ENCODE assay signal across 32 mouse cellular contexts in genomic region chr11:58790053-58790452, GRCm38 (mm10). TPM values are rescaled to one million over a fixed set of nuclear protein-coding genes. Genes with fewer than 3 reads are reported as not detected.
"Had no signal": no experiment of that assay in that cellular context is flagged by ENCODE, and none has a peak within 500 bp of the region (broad histone marks: within the 10 kb centered on the region; RNA-seq: fewer than 3 reads in every experiment).

No protein-coding gene starts in this region.

- H3K4me3 ChIP-seq: left cerebral cortex, adult 2 months; liver, embryonic 13.5 days; midbrain, embryonic 10.5 days; midbrain, embryonic 13.5 days; myocyte; neural tube, embryonic 13.5 days; stomach, embryonic 15.5 days had no signal

- H3K4me1 ChIP-seq: liver, embryonic 13.5 days; neural tube, embryonic 13.5 days; stomach, embryonic 15.5 days had no signal

- H3K9me3 ChIP-seq: liver, embryonic 13.5 days; megakaryocyte, embryonic 14.5 days; midbrain, embryonic 10.5 days; midbrain, embryonic 13.5 days; neural tube, embryonic 13.5 days; stomach, embryonic 15.5 days had no signal

- ATAC-seq: midbrain, embryonic 13.5 days; midbrain, embryonic 16.5 days had no signal

- H3K9ac ChIP-seq: liver, embryonic 13.5 days; neural tube, embryonic 13.5 days; stomach, embryonic 15.5 days had no signal

- DNase-seq: kidney, adult 18-20 months; kidney, adult 9 months; kidney, postnatal 14 days; kidney, postnatal 4 days; liver, embryonic 13.5 days; lung, adult 2 months; lung, postnatal 14 days; lung, postnatal 4 days; right cerebral cortex, adult 18-20 months; right cerebral cortex, postnatal 14 days; thymus, postnatal 25 days had no signal

- H3K36me3 ChIP-seq: liver, embryonic 13.5 days; midbrain, embryonic 10.5 days; midbrain, embryonic 13.5 days; neural tube, embryonic 13.5 days; stomach, embryonic 15.5 days had no signal

- H3K27me3 ChIP-seq: liver, embryonic 13.5 days; midbrain, embryonic 13.5 days; neural tube, embryonic 13.5 days; stomach, embryonic 15.5 days had no signal

- H3K27ac ChIP-seq: left cerebral cortex, adult 2 months; liver, embryonic 13.5 days; midbrain, embryonic 10.5 days; neural tube, embryonic 13.5 days; stomach, embryonic 15.5 days had no signal

RNA-seq across cellular contexts. Expression of gene Olfr314, which starts 7.3 kb away (rescaled TPM):
- total RNA-seq: layer of hippocampus, adult 18-20 months; layer of hippocampus, postnatal 25 days; left cerebral cortex, adult 2 months; left cerebral cortex, postnatal 10 days; left cerebral cortex, postnatal 36 days; liver, adult 2 months; monocyte, adult 5-6 weeks had no signal
- polyA plus RNA-seq: kidney, embryonic 16.5 days; limb, embryonic 11.5 days; limb, embryonic 14.5 days; liver, adult 2 months; liver, embryonic 13.5 days; liver, embryonic 16.5 days; lung, adult 2 months; lung, embryonic 16.5 days; midbrain, embryonic 10.5 days; midbrain, embryonic 13.5 days; midbrain, embryonic 16.5 days; myocyte; neural tube, embryonic 13.5 days; spleen, adult 2 months; stomach, embryonic 15.5 days; thymus, postnatal 0 days had no signal

RNA-seq across cellular contexts. Expression of gene Fam183b, which starts 11.7 kb away (rescaled TPM):
- total RNA-seq: liver, adult 2 months; monocyte, adult 5-6 weeks had no signal
- polyA plus RNA-seq: limb, embryonic 11.5 days; limb, embryonic 14.5 days; liver, adult 2 months; liver, embryonic 13.5 days; myocyte; spleen, adult 2 months had no signal

RNA-seq across cellular contexts. Expression of gene Olfr315, which starts 17.1 kb away (rescaled TPM):
- total RNA-seq: layer of hippocampus, adult 18-20 months; layer of hippocampus, postnatal 25 days; left cerebral cortex, adult 2 months; left cerebral cortex, postnatal 10 days; left cerebral cortex, postnatal 36 days; liver, adult 2 months; monocyte, adult 5-6 weeks had no signal
- polyA plus RNA-seq: kidney, embryonic 16.5 days; limb, embryonic 11.5 days; limb, embryonic 14.5 days; liver, adult 2 months; liver, embryonic 13.5 days; liver, embryonic 16.5 days; lung, adult 2 months; lung, embryonic 16.5 days; midbrain, embryonic 10.5 days; midbrain, embryonic 13.5 days; midbrain, embryonic 16.5 days; myocyte; neural tube, embryonic 13.5 days; spleen, adult 2 months; stomach, embryonic 15.5 days; thymus, postnatal 0 days had no signal

RNA-seq across cellular contexts. Expression of gene Olfr313, which starts 24.7 kb away (rescaled TPM):
- total RNA-seq: layer of hippocampus, adult 18-20 months; layer of hippocampus, postnatal 25 days; left cerebral cortex, adult 2 months; left cerebral cortex, postnatal 10 days; left cerebral cortex, postnatal 36 days; liver, adult 2 months; monocyte, adult 5-6 weeks had no signal
- polyA plus RNA-seq: kidney, embryonic 16.5 days; limb, embryonic 11.5 days; limb, embryonic 14.5 days; liver, adult 2 months; liver, embryonic 13.5 days; liver, embryonic 16.5 days; lung, adult 2 months; lung, embryonic 16.5 days; midbrain, embryonic 10.5 days; midbrain, embryonic 13.5 days; midbrain, embryonic 16.5 days; myocyte; neural tube, embryonic 13.5 days; spleen, adult 2 months; stomach, embryonic 15.5 days had no signal

RNA-seq across cellular contexts. Expression of gene Olfr316, which starts 37.5 kb away (rescaled TPM):
- total RNA-seq: liver, adult 2 months; monocyte, adult 5-6 weeks had no signal
- polyA plus RNA-seq: kidney, embryonic 16.5 days; limb, embryonic 11.5 days; limb, embryonic 14.5 days; liver, adult 2 months; liver, embryonic 13.5 days; liver, embryonic 16.5 days; lung, adult 2 months; lung, embryonic 16.5 days; midbrain, embryonic 10.5 days; midbrain, embryonic 13.5 days; midbrain, embryonic 16.5 days; myocyte; neural tube, embryonic 13.5 days; spleen, adult 2 months; stomach, embryonic 15.5 days; thymus, postnatal 0 days had no signal
